Mouse (Mus musculus): Measurements from ENCODE around the gene Tbc1d22a.

DNA sequence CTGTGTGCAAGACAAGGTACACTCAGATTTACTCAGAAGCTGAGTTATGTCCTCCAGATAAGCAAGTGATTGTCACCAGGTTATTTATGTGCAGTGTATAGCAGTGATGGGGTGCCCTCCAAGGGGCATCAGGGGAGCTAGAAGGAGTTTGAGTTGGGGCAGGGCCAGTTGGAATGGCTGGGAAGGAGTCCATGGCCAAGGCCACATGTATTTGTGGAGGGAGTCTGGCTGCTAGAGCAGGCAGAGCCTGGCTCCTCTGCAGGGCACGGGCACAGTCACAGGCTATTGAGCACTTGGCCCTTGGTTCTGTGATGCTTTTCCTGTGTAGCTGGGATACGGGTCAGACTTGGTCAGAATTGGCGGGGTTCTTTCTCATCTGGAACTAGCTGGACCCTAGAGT lies 80.2 kb downstream of the Tbc1d22a start:
- TF ChIP-seq CTCF (IDR thresholded peaks at IDR 0.05; ENCODE audit: insufficient read depth, low read length) (no peak), POLR2A (IDR thresholded peaks at IDR 0.05; ENCODE audit: borderline replicate concordance, extremely low read depth, low read depth, low read length) (no peak)
